In the genomic region with DNA sequence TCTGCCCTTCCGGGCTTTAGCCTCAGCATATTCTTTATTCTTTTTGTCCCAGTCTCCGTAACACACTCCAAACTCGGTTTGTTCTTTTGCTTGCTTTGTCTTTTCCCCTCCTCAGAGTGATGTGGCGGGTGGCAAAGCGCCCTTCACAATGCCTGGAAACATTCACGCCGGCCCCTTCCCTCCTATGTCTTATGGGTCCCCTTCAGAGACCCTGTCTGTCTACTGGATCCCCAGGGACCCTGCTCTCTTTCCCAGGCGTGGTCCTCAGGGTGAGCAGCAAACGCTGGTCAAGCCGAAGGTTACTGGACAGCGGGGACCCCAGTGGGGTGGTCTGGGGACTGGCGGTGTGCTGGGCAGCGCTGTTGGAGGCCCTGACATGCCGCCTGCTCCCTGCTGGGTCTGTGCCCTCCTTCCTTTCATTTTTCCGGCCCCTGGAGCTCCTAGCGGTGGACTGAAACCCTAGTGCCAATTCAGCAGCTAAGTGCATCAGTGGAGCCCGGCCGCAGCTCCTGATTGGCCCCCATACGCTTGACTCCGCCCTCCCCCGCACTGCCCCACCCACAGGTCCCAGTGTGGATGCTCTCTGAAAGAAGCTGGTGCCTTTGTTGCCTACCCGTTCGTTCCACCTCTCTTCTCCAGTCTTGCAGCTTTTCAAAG, we compare ENCODE assay signal across 8 mouse cellular contexts. TPM values are rescaled to one million over a fixed set of nuclear protein-coding genes. Genes with fewer than 3 reads are reported as not detected.
DNase-seq lines count a peak whose midpoint lies in the region; ATAC-seq lines count a peak whose summit lies in the region.

No protein-coding gene starts in this region.

- peaks cover 11% of the 10 kb centered on the region for H3K4me1 ChIP-seq in megakaryocyte, embryonic 14.5 days
- H3K4me1 ChIP-seq in midbrain, embryonic 11.5 days (ENCODE audit: control insufficient read depth, insufficient read depth, low read length): peaks cover 10% of the 10 kb centered on the region

- H3K27me3 ChIP-seq in megakaryocyte, embryonic 14.5 days (replicated peaks): peaks cover 95% of the 10 kb centered on the region
- H3K27me3 ChIP-seq in midbrain, embryonic 11.5 days (ENCODE audit: control insufficient read depth, insufficient read depth, low read length): no peaks in the 10 kb centered on the region
- no peaks in the 10 kb centered on the region for H3K27me3 ChIP-seq in splenic B cell, adult 2 months (ENCODE audit: control insufficient read depth, insufficient read depth, low read length, poor library complexity, severe bottlenecking)

- no peaks in the 10 kb centered on the region for H3K9me3 ChIP-seq in megakaryocyte, embryonic 14.5 days
- H3K9me3 ChIP-seq in midbrain, embryonic 11.5 days (ENCODE audit: control insufficient read depth, low read length): no peaks in the 10 kb centered on the region

- no peak for ATAC-seq in megakaryocyte, adult 5-6 weeks (ENCODE audit: poor library complexity, severe bottlenecking)
- ATAC-seq in midbrain, embryonic 11.5 days (ENCODE audit: low FRiP score): peak; percentile 95

- WGBS in midbrain, embryonic 11.5 days: 4% methylated on average over 23 of the region's 23 CpGs

- H3K27ac ChIP-seq in midbrain, embryonic 11.5 days (ENCODE audit: low read depth, low read length): peak overlapping the region; percentile 62

- DNase-seq in embryo, embryonic 10.5 days (ENCODE audit: low spot score): peak; percentile 92
- DNase-seq in gastrocnemius, postnatal 25 days: peak; percentile 36
- peak; percentile 8 for DNase-seq in kidney, adult 11 months
- DNase-seq in left cerebral cortex, postnatal 14 days (ENCODE audit: low spot score in 2 of 2): peak; percentile 82 to 87
- peak; percentile 98 for DNase-seq in midbrain, embryonic 11.5 days (ENCODE audit: low spot score, missing footprints)
- peak; percentile 17 for DNase-seq in splenic B cell, adult 2 months (ENCODE audit: low read depth, low spot score)

- no peaks in the 10 kb centered on the region for H3K36me3 ChIP-seq in megakaryocyte, embryonic 14.5 days (replicated peaks; ENCODE audit: low read length)
- H3K36me3 ChIP-seq in midbrain, embryonic 11.5 days (ENCODE audit: control insufficient read depth, insufficient read depth, low read length): no peaks in the 10 kb centered on the region
- no peaks in the 10 kb centered on the region for H3K36me3 ChIP-seq in splenic B cell, adult 2 months (ENCODE audit: control insufficient read depth, insufficient read depth, low read length, poor library complexity, severe bottlenecking)

- peak overlapping the region; percentile 73 for H3K4me3 ChIP-seq in megakaryocyte, embryonic 14.5 days (replicated peaks)
- peak overlapping the region; percentile 34 for H3K4me3 ChIP-seq in midbrain, embryonic 11.5 days (ENCODE audit: low read depth, low read length)

- peak overlapping the region; percentile 61 for H3K9ac ChIP-seq in midbrain, embryonic 11.5 days (ENCODE audit: low read length)

- peak overlapping the region; percentile 83 for H3K4me2 ChIP-seq in midbrain, embryonic 11.5 days

- intact Hi-C loops in left cerebral cortex, postnatal 14 days (cut with DNase I): no loop called here

RNA-seq across cellular contexts. Expression of a gene that starts 25.1 kb away (rescaled TPM):
- polyA plus RNA-seq in megakaryocyte, embryonic 14.5 days (2012; ENCODE audit: insufficient read depth, low replicate concordance): not detected in 2 replicates
- not detected in 2 replicates for total RNA-seq in megakaryocyte, adult 5-6 weeks (2015)
- not detected in 2 replicates for total RNA-seq in megakaryocyte, adult 5-6 weeks (2017)
- not detected for total RNA-seq in gastrocnemius, postnatal 25 days (2021)
- 10 to 100 TPM; 40.3 to 45.1 TPM for total RNA-seq in left cerebral cortex, postnatal 14 days (2021)
- 0.33 and 0.60 TPM in 2 replicates for polyA plus RNA-seq in midbrain, embryonic 11.5 days (2014; fragmentation: Nextera tagmentation; extraction: Ambion mirVana)

RNA-seq across cellular contexts. Expression of a gene that starts 28.4 kb away (rescaled TPM):
- not detected in 2 replicates for polyA plus RNA-seq in megakaryocyte, embryonic 14.5 days (2012; ENCODE audit: insufficient read depth, low replicate concordance)
- not detected in 2 replicates for total RNA-seq in megakaryocyte, adult 5-6 weeks (2015)
- not detected in 2 replicates for total RNA-seq in megakaryocyte, adult 5-6 weeks (2017)
- not detected for total RNA-seq in gastrocnemius, postnatal 25 days (2021)
- not detected for total RNA-seq in left cerebral cortex, postnatal 14 days (2021)
- polyA plus RNA-seq in midbrain, embryonic 11.5 days (2014; fragmentation: Nextera tagmentation; extraction: Ambion mirVana): not detected in 2 replicates

Comparison
In these comparisons a context has a peak if more than half of its experiments do, and no peak if none do; other contexts are left out.
1. DNase-seq: peak in every context shown above with its lines; median percentile 98 in midbrain, embryonic 11.5 days; 92 in embryo, embryonic 10.5 days; 84 in left cerebral cortex, postnatal 14 days; 36 in gastrocnemius, postnatal 25 days; 17 in splenic B cell, adult 2 months; 8 in kidney, adult 11 months.
2. RNA of a gene that starts 25.1 kb away (total RNA-seq): 40.3 to 45.1 TPM in left cerebral cortex, postnatal 14 days; not detected in gastrocnemius, postnatal 25 days and not detected in megakaryocyte, adult 5-6 weeks; every median in the first group is over 10 times any median in the second.